Mouse (Mus musculus): ENCODE measurements at regions not wholly inside any gene's neighbourhood (a gene's known extent, or its start where the extent isn't known, plus 50 kb on each side); places are given as distances from the start of the nearest gene placed in this dataset.

- H3K27me3 ChIP-seq (replicated peaks; ENCODE audit: control insufficient read depth, insufficient read depth, low read length) = no peaks in the 10 kb centered on the region; the same call in 1 of the 2 replicates
- H3K36me3 ChIP-seq (ENCODE audit: control insufficient read depth, insufficient read depth, low read length) = no peaks in the 10 kb centered on the region
- H3K4me1 ChIP-seq (ENCODE audit: control insufficient read depth, insufficient read depth, low read length) = no peaks in the 10 kb centered on the region
- WGBS = 93% methylated on average over 2 of the region's 2 CpGs
- no peak overlapping the region for H3K4me3 ChIP-seq (ENCODE audit: insufficient read depth, low read depth, low read length)
- TF ChIP-seq CTCF (conservative IDR thresholded peaks at IDR 0.05; ENCODE audit: insufficient read depth, insufficient read length, low read depth, low read length) (no peak), POLR2A (IDR thresholded peaks at IDR 0.05; ENCODE audit: low read depth, low read length) (no peak)
- no peak for DNase-seq
- H3K27ac ChIP-seq (ENCODE audit: insufficient read depth, low read depth, low read length) = no peak overlapping the region
Measured at GRCm38 (mm10) chr4:88992498-88992897, 112.5 kb upstream of the Ifne start.

DNA sequence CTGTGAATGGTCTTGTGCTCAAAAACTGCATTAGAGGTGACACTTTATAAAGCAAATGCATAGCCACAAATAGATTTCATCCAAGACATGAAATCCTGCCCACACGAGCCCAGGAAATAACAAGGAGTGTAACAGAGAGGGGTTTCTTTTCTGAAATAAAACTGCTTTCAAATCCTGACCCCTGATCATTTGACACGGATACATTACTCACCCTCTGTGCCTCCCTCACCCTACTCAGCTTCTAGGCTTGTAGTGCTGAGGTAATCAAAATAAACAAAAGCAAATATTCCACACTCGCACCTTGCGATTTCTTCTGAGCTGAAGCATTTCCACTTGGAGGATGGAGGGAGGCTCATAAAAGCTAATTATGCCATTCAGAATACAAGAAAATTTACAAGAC lies 108.4 kb upstream of the Ifne start:
- H3K27ac ChIP-seq (ENCODE audit: insufficient read depth, low read depth, low read length) = no peak overlapping the region
- no peaks in the 10 kb centered on the region; the same call in 1 of the 2 replicates for H3K27me3 ChIP-seq (replicated peaks; ENCODE audit: control insufficient read depth, insufficient read depth, low read length)
- H3K36me3 ChIP-seq (ENCODE audit: control insufficient read depth, insufficient read depth, low read length) = no peaks in the 10 kb centered on the region
- no peaks in the 10 kb centered on the region for H3K4me1 ChIP-seq (ENCODE audit: control insufficient read depth, insufficient read depth, low read length)
- WGBS = 20% methylated on average over 4 of the region's 4 CpGs
- TF ChIP-seq CTCF (conservative IDR thresholded peaks at IDR 0.05; ENCODE audit: insufficient read depth, insufficient read length, low read depth, low read length) = no peak
- no peak for TF ChIP-seq POLR2A (IDR thresholded peaks at IDR 0.05; ENCODE audit: low read depth, low read length)
- H3K4me3 ChIP-seq (ENCODE audit: insufficient read depth, low read depth, low read length) = no peak overlapping the region
- DNase-seq = no peak

DNA sequence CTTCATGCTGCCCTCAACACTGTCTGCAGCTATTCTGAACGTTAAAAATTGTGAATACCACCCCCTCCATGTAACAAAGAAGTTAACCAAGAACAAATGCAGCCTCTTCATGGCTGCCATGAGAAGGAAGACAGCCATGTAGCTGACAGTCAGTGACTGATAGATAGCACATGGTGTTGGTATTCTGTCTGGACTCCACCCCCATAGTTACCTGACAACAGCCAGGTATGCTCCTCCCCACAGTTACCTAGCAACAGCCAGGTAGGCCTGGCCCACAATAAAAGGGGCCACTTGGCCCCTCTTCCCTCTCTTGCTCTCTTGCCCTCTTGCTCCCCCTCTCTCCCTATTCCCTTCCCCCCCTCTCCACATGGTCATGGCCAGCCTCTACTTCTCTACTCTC lies 107.1 kb upstream of the Ifne start:
- H3K27ac ChIP-seq (ENCODE audit: insufficient read depth, low read depth, low read length) = no peak overlapping the region
- H3K4me3 ChIP-seq (ENCODE audit: insufficient read depth, low read depth, low read length) = no peak overlapping the region
- H3K4me1 ChIP-seq (ENCODE audit: control insufficient read depth, insufficient read depth, low read length) = no peaks in the 10 kb centered on the region
- no peak for TF ChIP-seq CTCF (conservative IDR thresholded peaks at IDR 0.05; ENCODE audit: insufficient read depth, insufficient read length, low read depth, low read length)
- TF ChIP-seq POLR2A (IDR thresholded peaks at IDR 0.05; ENCODE audit: low read depth, low read length) = no peak
- no peak for DNase-seq
- WGBS = 59% methylated on average over 1 of the region's 1 CpGs
- H3K36me3 ChIP-seq (ENCODE audit: control insufficient read depth, insufficient read depth, low read length) = no peaks in the 10 kb centered on the region
- H3K27me3 ChIP-seq (replicated peaks; ENCODE audit: control insufficient read depth, insufficient read depth, low read length) = no peaks in the 10 kb centered on the region; the same call in 1 of the 2 replicates

GRCm38 (mm10) chr4:88982457-88982856 lies 102.5 kb upstream of the Ifne start:
- Histone ChIP-seq H3K27me3 (replicated peaks; ENCODE audit: control insufficient read depth, insufficient read depth, low read length) (no peaks in the 10 kb centered on the region; the same call in 1 of the 2 replicates), H3K4me3 (ENCODE audit: insufficient read depth, low read depth, low read length) (no peak overlapping the region), H3K36me3 (ENCODE audit: control insufficient read depth, insufficient read depth, low read length) (no peaks in the 10 kb centered on the region), H3K27ac (ENCODE audit: insufficient read depth, low read depth, low read length) (no peak overlapping the region), H3K4me1 (ENCODE audit: control insufficient read depth, insufficient read depth, low read length) (no peaks in the 10 kb centered on the region)
- WGBS = 79% methylated on average over 3 of the region's 3 CpGs
- TF ChIP-seq CTCF (conservative IDR thresholded peaks at IDR 0.05; ENCODE audit: insufficient read depth, insufficient read length, low read depth, low read length) (no peak), POLR2A (IDR thresholded peaks at IDR 0.05; ENCODE audit: low read depth, low read length) (no peak)
- no peak for DNase-seq

- DNase-seq = no peak
- WGBS = 73% methylated on average over 3 of the region's 3 CpGs
- no peak for TF ChIP-seq CTCF (conservative IDR thresholded peaks at IDR 0.05; ENCODE audit: insufficient read depth, insufficient read length, low read depth, low read length)
- TF ChIP-seq POLR2A (IDR thresholded peaks at IDR 0.05; ENCODE audit: low read depth, low read length) = no peak
- no peaks in the 10 kb centered on the region for H3K36me3 ChIP-seq (ENCODE audit: control insufficient read depth, insufficient read depth, low read length)
- H3K27me3 ChIP-seq (replicated peaks; ENCODE audit: control insufficient read depth, insufficient read depth, low read length) = no peaks in the 10 kb centered on the region; the same call in 1 of the 2 replicates
- H3K4me3 ChIP-seq (ENCODE audit: insufficient read depth, low read depth, low read length) = no peak overlapping the region
- no peaks in the 10 kb centered on the region for H3K4me1 ChIP-seq (ENCODE audit: control insufficient read depth, insufficient read depth, low read length)
- H3K27ac ChIP-seq (ENCODE audit: insufficient read depth, low read depth, low read length) = no peak overlapping the region
Measured at GRCm38 (mm10) chr4:88977099-88977888, 97.3 kb upstream of the Ifne start.

DNA sequence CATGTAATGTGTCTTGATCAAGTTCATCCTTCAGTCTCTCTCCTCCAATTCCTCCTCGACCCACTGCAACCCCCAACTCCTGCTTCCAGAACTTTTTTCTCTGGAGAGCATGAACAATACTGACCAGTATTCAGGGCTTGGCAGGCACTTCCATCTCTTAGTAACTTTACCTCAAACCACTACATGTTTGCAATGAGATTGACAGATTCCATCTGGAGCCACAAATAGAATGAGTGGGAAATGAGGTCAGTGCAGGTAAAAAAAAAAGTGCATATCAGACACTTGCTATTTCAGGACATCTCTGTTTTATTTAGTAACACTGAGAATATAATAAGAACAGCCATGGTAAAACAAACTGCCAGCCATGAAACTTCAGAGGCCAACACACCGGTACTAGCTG lies 94.5 kb upstream of the Ifne start:
- Histone ChIP-seq H3K36me3 (ENCODE audit: control insufficient read depth, insufficient read depth, low read length) (no peaks in the 10 kb centered on the region), H3K4me3 (ENCODE audit: insufficient read depth, low read depth, low read length) (no peak overlapping the region), H3K4me1 (ENCODE audit: control insufficient read depth, insufficient read depth, low read length) (no peaks in the 10 kb centered on the region), H3K27ac (ENCODE audit: insufficient read depth, low read depth, low read length) (no peak overlapping the region), H3K27me3 (replicated peaks; ENCODE audit: control insufficient read depth, insufficient read depth, low read length) (no peaks in the 10 kb centered on the region; the same call in 1 of the 2 replicates)
- DNase-seq = no peak
- no peak for TF ChIP-seq CTCF (conservative IDR thresholded peaks at IDR 0.05; ENCODE audit: insufficient read depth, insufficient read length, low read depth, low read length)
- TF ChIP-seq POLR2A (IDR thresholded peaks at IDR 0.05; ENCODE audit: low read depth, low read length) = no peak
- WGBS = 74% methylated on average over 2 of the region's 2 CpGs

GRCm38 (mm10) chr4:88969134-88969841 lies 89.3 kb upstream of the Ifne start:
- Histone ChIP-seq H3K4me3 (ENCODE audit: insufficient read depth, low read depth, low read length) (no peak overlapping the region), H3K4me1 (ENCODE audit: control insufficient read depth, insufficient read depth, low read length) (no peaks in the 10 kb centered on the region), H3K36me3 (ENCODE audit: control insufficient read depth, insufficient read depth, low read length) (no peaks in the 10 kb centered on the region), H3K27me3 (replicated peaks; ENCODE audit: control insufficient read depth, insufficient read depth, low read length) (no peaks in the 10 kb centered on the region), H3K27ac (ENCODE audit: insufficient read depth, low read depth, low read length) (no peak overlapping the region)
- TF ChIP-seq CTCF (conservative IDR thresholded peaks at IDR 0.05; ENCODE audit: insufficient read depth, insufficient read length, low read depth, low read length) (no peak), POLR2A (IDR thresholded peaks at IDR 0.05; ENCODE audit: low read depth, low read length) (no peak)
- WGBS = 49% methylated on average over 6 of the region's 6 CpGs
- no peak for DNase-seq

Data from kidney, adult 2 months (tissue).